Mouse (Mus musculus): ENCODE data around the gene Opcml.

DNA sequence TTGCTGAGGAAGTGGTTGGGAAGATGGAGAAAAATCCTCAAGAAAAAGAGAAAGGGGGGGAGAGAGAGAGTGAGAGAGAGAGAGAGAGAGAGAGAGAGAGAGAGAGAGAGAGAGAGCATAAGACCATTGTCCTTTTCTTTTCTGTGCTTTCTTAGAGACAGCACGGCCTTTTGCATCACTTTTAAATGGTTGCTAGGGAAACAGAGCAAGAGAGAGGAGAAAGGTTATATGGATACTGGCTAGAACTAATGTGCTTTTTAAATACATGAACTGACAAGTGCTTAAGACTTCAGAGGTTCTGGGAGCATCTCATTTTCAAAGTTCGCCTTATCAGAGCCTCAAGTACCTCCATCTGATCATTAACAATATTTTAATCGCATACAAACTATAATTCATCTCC is 804.5 kb downstream of the Opcml start:
- TF ChIP-seq POLR2A (IDR thresholded peaks at IDR 0.05; ENCODE audit: borderline replicate concordance, low read depth, low read length), result no peak
- TF ChIP-seq CTCF (IDR thresholded peaks at IDR 0.05; ENCODE audit: low read depth, low read length), result no peak

Measured in bone marrow macrophage, adult 2 months (primary cell).